In genomic region chr11:97800691-97801408, GRCm38 (mm10) we compare ENCODE assay signal across 8 mouse cellular contexts. TPM values are rescaled to one million over a fixed set of nuclear protein-coding genes. Genes with fewer than 3 reads are reported as not detected.
A peak's percentile ranks its signal among the peaks of the same experiment; 100 is the strongest.
DNase-seq lines count a peak whose midpoint lies in the region; ATAC-seq and TF ChIP-seq lines count a peak whose summit lies in the region.

No protein-coding gene starts in this region.

- H3K9ac ChIP-seq in CH12.LX (ENCODE audit: insufficient read depth, low read depth) = peak overlapping the region; percentile 83
- peak overlapping the region; percentile 85 for H3K9ac ChIP-seq in forebrain, embryonic 16.5 days (replicated peaks; ENCODE audit: low read depth, low read length)
- peak overlapping the region; percentile 87 for H3K9ac ChIP-seq in kidney, embryonic 15.5 days

- peak overlapping the region; percentile 15; the same call in 1 of the 2 replicates for H3K27ac ChIP-seq in CH12.LX (ENCODE audit: insufficient read depth, low read depth)
- H3K27ac ChIP-seq in forebrain, embryonic 16.5 days (ENCODE audit: low read length) = peak overlapping the region; percentile 96
- H3K27ac ChIP-seq in kidney, embryonic 15.5 days = peak overlapping the region; percentile 99
- H3K27ac ChIP-seq in midbrain, embryonic 10.5 days (replicated peaks) = peak overlapping the region; percentile 93

- no peaks in the 10 kb centered on the region for H3K27me3 ChIP-seq in CH12.LX (replicated peaks)
- no peaks in the 10 kb centered on the region for H3K27me3 ChIP-seq in G1E (ENCODE audit: insufficient read depth, low read length)
- no peaks in the 10 kb centered on the region for H3K27me3 ChIP-seq in forebrain, embryonic 16.5 days (replicated peaks; ENCODE audit: control insufficient read depth, insufficient read depth, low read length)
- no peaks in the 10 kb centered on the region for H3K27me3 ChIP-seq in kidney, embryonic 15.5 days
- 0 out of 2 replicates have a peak, but pooled peaks cover 6% of the 10 kb centered on the region for H3K27me3 ChIP-seq in midbrain, embryonic 10.5 days (ENCODE audit: low read depth, poor library complexity, severe bottlenecking)

- peak overlapping the region; percentile 86 for H3K4me2 ChIP-seq in CH12.LX (ENCODE audit: insufficient read depth, low read depth, poor library complexity, severe bottlenecking)
- peak overlapping the region; percentile 60 for H3K4me2 ChIP-seq in forebrain, embryonic 16.5 days (ENCODE audit: low read length)
- peak overlapping the region; percentile 90 for H3K4me2 ChIP-seq in kidney, embryonic 15.5 days

- no peak for TF ChIP-seq CTCF in CH12.LX (conservative IDR thresholded peaks at IDR 0.05 in 1 of 2, IDR thresholded peaks at IDR 0.05 in 1 of 2; ENCODE audit: low read depth in 2 of 2, low read length in 2 of 2)
- TF ChIP-seq CTCF in G1E (IDR thresholded peaks at IDR 0.05; ENCODE audit: low read depth, low read length) = no peak

- dilution Hi-C loops in CH12.LX (cut with MboI; ENCODE audit: extremely low pct_ligation_motif_present, extremely low pct_unique_long_range_greater_than_20kb, low sequenced_read_pairs) = no loop called here

- H3K36me3 ChIP-seq in CH12.LX (replicated peaks in 1 of 2; ENCODE audit: control insufficient read depth in 1 of 2, insufficient read depth in 1 of 2, low read length in 1 of 2) (peaks cover 0 to 7% of the 10 kb centered on the region in 2 experiments), G1E (replicated peaks) (peaks cover 21% of the 10 kb centered on the region)
- no peaks in the 10 kb centered on the region for H3K36me3 ChIP-seq in forebrain, embryonic 16.5 days (ENCODE audit: control insufficient read depth, insufficient read depth)
- H3K36me3 ChIP-seq in kidney, embryonic 15.5 days = no peaks in the 10 kb centered on the region
- 0 out of 2 replicates have a peak, but pooled peaks cover 4% of the 10 kb centered on the region for H3K36me3 ChIP-seq in midbrain, embryonic 10.5 days

- H3K4me1 ChIP-seq in CH12.LX (ENCODE audit: control insufficient read depth in 1 of 2, insufficient read depth in 2 of 2) = peaks cover 18 to 59% of the 10 kb centered on the region in 2 experiments
- H3K4me1 ChIP-seq in G1E (ENCODE audit: insufficient read depth, low read depth, low read length) = peaks cover 65% of the 10 kb centered on the region
- peaks cover 50% of the 10 kb centered on the region for H3K4me1 ChIP-seq in forebrain, embryonic 16.5 days (replicated peaks; ENCODE audit: control insufficient read depth, insufficient read depth, low read length)
- H3K4me1 ChIP-seq in kidney, embryonic 15.5 days = peaks cover 65% of the 10 kb centered on the region
- H3K4me1 ChIP-seq in midbrain, embryonic 10.5 days = peaks cover 60% of the 10 kb centered on the region

- H3K4me3 ChIP-seq in CH12.LX (replicated peaks in 1 of 3; ENCODE audit: low read depth in 2 of 3, low read length in 2 of 3, poor library complexity in 1 of 3) (peak overlapping the region; percentile 79 to 90 (median 90)), G1E (ENCODE audit: low read depth, low read length) (peak overlapping the region; percentile 83)
- peak overlapping the region; percentile 76 for H3K4me3 ChIP-seq in forebrain, embryonic 16.5 days (replicated peaks; ENCODE audit: low read length)
- H3K4me3 ChIP-seq in kidney, embryonic 15.5 days (replicated peaks) = peak overlapping the region; percentile 83
- peak overlapping the region; percentile 95 for H3K4me3 ChIP-seq in midbrain, embryonic 10.5 days

- H3K9me3 ChIP-seq in CH12.LX (replicated peaks; ENCODE audit: low read length) = no peaks in the 10 kb centered on the region
- no peaks in the 10 kb centered on the region for H3K9me3 ChIP-seq in G1E (replicated peaks)
- H3K9me3 ChIP-seq in forebrain, embryonic 16.5 days (ENCODE audit: control insufficient read depth, low read length) = no peaks in the 10 kb centered on the region
- H3K9me3 ChIP-seq in kidney, embryonic 15.5 days (replicated peaks) = no peaks in the 10 kb centered on the region
- no peaks in the 10 kb centered on the region for H3K9me3 ChIP-seq in midbrain, embryonic 10.5 days (replicated peaks)

- intact Hi-C loops in gastrocnemius, postnatal 14 days (cut with DNase I; ENCODE audit: low total_unique reads) = no loop called here

- TF ChIP-seq POLR2A in CH12.LX (IDR thresholded peaks at IDR 0.05; ENCODE audit: low read depth, low read length) = no peak

- TF ChIP-seq EP300 in CH12.LX (IDR thresholded peaks at IDR 0.05; ENCODE audit: low read length) = 0 out of 2 replicates have a peak, but pooled peaks have one; percentile 15

- in situ Hi-C loops in CH12.LX (cut with MboI; ENCODE audit: low pct_ligation_motif_present, low pct_unique_long_range_greater_than_20kb, low sequenced_read_pairs) = no loop called here

- no peak for ATAC-seq in G1E (ENCODE audit: extremely low read depth, insufficient number of reproducible peaks, low FRiP score, poor library complexity, severe bottlenecking)
- ATAC-seq in forebrain, embryonic 16.5 days = no peak
- no peak for ATAC-seq in kidney, embryonic 15.5 days (replicated peaks; ENCODE audit: low FRiP score)
- no peak for ATAC-seq in erythroid progenitor cell, adult 5-6 weeks (replicated peaks; ENCODE audit: low FRiP score, poor library complexity, severe bottlenecking)

- no peaks in the 10 kb centered on the region for H3K79me2 ChIP-seq in CH12.LX (replicated peaks; ENCODE audit: control insufficient read depth, extremely low read depth, insufficient read depth, poor library complexity, severe bottlenecking)

- no peak for DNase-seq in CH12.LX (ENCODE audit: extremely low read depth)
- no peak for DNase-seq in G1E (ENCODE audit: low spot score)
- no peak for DNase-seq in midbrain, embryonic 10.5 days (ENCODE audit: low spot score)
- no peak for DNase-seq in gastrocnemius, adult 8-10 months (ENCODE audit: low spot score in 2 of 2)
- DNase-seq in gastrocnemius, postnatal 14 days = no peak

- TF ChIP-seq RAD21 in CH12.LX (IDR thresholded peaks at IDR 0.05; ENCODE audit: low read depth, low read length) = no peak

- 3% methylated on average over 17 of the region's 17 CpGs for WGBS in forebrain, embryonic 16.5 days
- WGBS in kidney, embryonic 15.5 days = 3% methylated on average over 17 of the region's 17 CpGs
- WGBS in midbrain, embryonic 10.5 days = 9% methylated on average over 17 of the region's 17 CpGs

RNA-seq across cellular contexts. Expression of gene Lasp1, which starts 2.0 kb away (rescaled TPM):
- 16.8 and 18.6 TPM in 2 replicates for total RNA-seq in CH12.LX (2012; rRNA removed)
- total RNA-seq in CH12.LX (2014; rRNA removed) = 12.3 and 12.5 TPM in 2 replicates
- 45.1 and 45.4 TPM in 2 replicates for polyA plus RNA-seq in CH12.LX (2012; ENCODE audit: insufficient read length, low read depth)
- 31.0 and 37.1 TPM in 2 replicates for total RNA-seq in G1E (2014; fragmentation: Nextera tagmentation)
- 53.4 and 122 TPM in 2 replicates for total RNA-seq in G1E (2017)
- 49.6 and 71.7 TPM in 2 replicates for polyA plus RNA-seq in G1E (2012)
- polyA plus RNA-seq in forebrain, embryonic 16.5 days (2015; fragmentation: Nextera tagmentation; extraction: Ambion mirVana) = 140 and 159 TPM in 2 replicates
- polyA plus RNA-seq in kidney, embryonic 15.5 days (2015; fragmentation: Nextera tagmentation; extraction: Ambion mirVana) = 104 and 108 TPM in 2 replicates
- polyA plus RNA-seq in midbrain, embryonic 10.5 days (2016; fragmentation: Nextera tagmentation; extraction: Ambion mirVana) = 75.1 and 88.8 TPM in 2 replicates
- total RNA-seq in erythroid progenitor cell, adult 5-6 weeks (2015; ENCODE audit: low replicate concordance) = 28.9 and 33.5 TPM in 2 replicates
- total RNA-seq in erythroid progenitor cell, adult 5-6 weeks (2017; ENCODE audit: low replicate concordance) = 14.8 and 57.0 TPM in 2 replicates
- total RNA-seq in gastrocnemius, adult 8-10 months (2022) = 10 to 100 TPM in 2 of 4 experiments, 1 to 10 TPM in 2; 5.9 to 11.2 (median 9.0) TPM
- total RNA-seq in gastrocnemius, postnatal 14 days (2021) = 10 to 100 TPM; 29.9 to 39.5 TPM

RNA-seq across cellular contexts. Expression of gene Rpl23, which starts 18.6 kb away (rescaled TPM):
- total RNA-seq in CH12.LX (2012; rRNA removed) (2,073 and 2,338 TPM in 2 replicates), CH12.LX (2014; rRNA removed) (1,878 and 2,226 TPM in 2 replicates), G1E (2014; fragmentation: Nextera tagmentation) (580 and 589 TPM in 2 replicates), G1E (2017) (1,583 and 1,694 TPM in 2 replicates)
- polyA plus RNA-seq in CH12.LX (2012; ENCODE audit: insufficient read length, low read depth) (1,387 and 2,564 TPM in 2 replicates), G1E (2012) (255 and 258 TPM in 2 replicates)
- polyA plus RNA-seq in forebrain, embryonic 16.5 days (2015; fragmentation: Nextera tagmentation; extraction: Ambion mirVana) = 298 and 306 TPM in 2 replicates
- 565 and 652 TPM in 2 replicates for polyA plus RNA-seq in kidney, embryonic 15.5 days (2015; fragmentation: Nextera tagmentation; extraction: Ambion mirVana)
- 378 and 451 TPM in 2 replicates for polyA plus RNA-seq in midbrain, embryonic 10.5 days (2016; fragmentation: Nextera tagmentation; extraction: Ambion mirVana)
- 324 and 337 TPM in 2 replicates for total RNA-seq in erythroid progenitor cell, adult 5-6 weeks (2015; ENCODE audit: low replicate concordance)
- 331 and 402 TPM in 2 replicates for total RNA-seq in erythroid progenitor cell, adult 5-6 weeks (2017; ENCODE audit: low replicate concordance)
- total RNA-seq in gastrocnemius, adult 8-10 months (2022) = 100 to 1,000 TPM; 371 to 534 (median 431) TPM
- total RNA-seq in gastrocnemius, postnatal 14 days (2021) = 100 to 1,000 TPM; 607 to 676 TPM

RNA-seq across cellular contexts. Expression of gene 1700001P01Rik, which starts 25.1 kb away (rescaled TPM):
- total RNA-seq in CH12.LX (2012; rRNA removed) (0.47 and 0.50 TPM in 2 replicates), CH12.LX (2014; rRNA removed) (not detected in 2 replicates), G1E (2014; fragmentation: Nextera tagmentation) (not detected in 2 replicates), G1E (2017) (0.23 and 0.33 TPM in 2 replicates)
- polyA plus RNA-seq in CH12.LX (2012; ENCODE audit: insufficient read length, low read depth) (0.41 TPM in 1 of 2 replicates, not detected in the other), G1E (2012) (0.09 TPM in 1 of 2 replicates, not detected in the other)
- 0.57 and 0.85 TPM in 2 replicates for polyA plus RNA-seq in forebrain, embryonic 16.5 days (2015; fragmentation: Nextera tagmentation; extraction: Ambion mirVana)
- 0.62 and 0.67 TPM in 2 replicates for polyA plus RNA-seq in kidney, embryonic 15.5 days (2015; fragmentation: Nextera tagmentation; extraction: Ambion mirVana)
- polyA plus RNA-seq in midbrain, embryonic 10.5 days (2016; fragmentation: Nextera tagmentation; extraction: Ambion mirVana) = 0.20 and 0.46 TPM in 2 replicates
- total RNA-seq in erythroid progenitor cell, adult 5-6 weeks (2015; ENCODE audit: low replicate concordance) = not detected in 2 replicates
- total RNA-seq in erythroid progenitor cell, adult 5-6 weeks (2017; ENCODE audit: low replicate concordance) = not detected in 2 replicates
- total RNA-seq in gastrocnemius, adult 8-10 months (2022) = not detected
- not detected for total RNA-seq in gastrocnemius, postnatal 14 days (2021)

RNA-seq across cellular contexts. Expression of gene Cwc25, which starts 34.5 kb away (rescaled TPM):
- total RNA-seq in CH12.LX (2012; rRNA removed) (16.7 and 17.3 TPM in 2 replicates), CH12.LX (2014; rRNA removed) (19.3 and 19.6 TPM in 2 replicates), G1E (2014; fragmentation: Nextera tagmentation) (13.5 and 20.8 TPM in 2 replicates), G1E (2017) (25.5 and 27.4 TPM in 2 replicates)
- polyA plus RNA-seq in CH12.LX (2012; ENCODE audit: insufficient read length, low read depth) (21.5 and 21.7 TPM in 2 replicates), G1E (2012) (22.5 and 23.2 TPM in 2 replicates)
- polyA plus RNA-seq in forebrain, embryonic 16.5 days (2015; fragmentation: Nextera tagmentation; extraction: Ambion mirVana) = 17.1 and 19.5 TPM in 2 replicates
- polyA plus RNA-seq in kidney, embryonic 15.5 days (2015; fragmentation: Nextera tagmentation; extraction: Ambion mirVana) = 19.2 and 19.5 TPM in 2 replicates
- polyA plus RNA-seq in midbrain, embryonic 10.5 days (2016; fragmentation: Nextera tagmentation; extraction: Ambion mirVana) = 20.5 and 21.8 TPM in 2 replicates
- total RNA-seq in erythroid progenitor cell, adult 5-6 weeks (2015; ENCODE audit: low replicate concordance) = 8.3 and 13.8 TPM in 2 replicates
- 8.8 and 19.1 TPM in 2 replicates for total RNA-seq in erythroid progenitor cell, adult 5-6 weeks (2017; ENCODE audit: low replicate concordance)
- total RNA-seq in gastrocnemius, adult 8-10 months (2022) = 1 to 10 TPM; 3.2 to 5.9 (median 4.7) TPM
- total RNA-seq in gastrocnemius, postnatal 14 days (2021) = 1 to 10 TPM; 6.0 to 6.7 TPM

RNA-seq across cellular contexts. Expression of gene B230217C12Rik, which starts 39.7 kb away (rescaled TPM):
- total RNA-seq in CH12.LX (2012; rRNA removed) (4.6 and 4.9 TPM in 2 replicates), CH12.LX (2014; rRNA removed) (13.7 and 14.0 TPM in 2 replicates), G1E (2014; fragmentation: Nextera tagmentation) (not detected in 2 replicates), G1E (2017) (0.16 TPM in 1 of 2 replicates, not detected in the other)
- polyA plus RNA-seq in CH12.LX (2012; ENCODE audit: insufficient read length, low read depth) (11.9 and 12.4 TPM in 2 replicates), G1E (2012) (not detected in 2 replicates)
- 21.1 and 24.1 TPM in 2 replicates for polyA plus RNA-seq in forebrain, embryonic 16.5 days (2015; fragmentation: Nextera tagmentation; extraction: Ambion mirVana)
- 7.4 and 7.5 TPM in 2 replicates for polyA plus RNA-seq in kidney, embryonic 15.5 days (2015; fragmentation: Nextera tagmentation; extraction: Ambion mirVana)
- polyA plus RNA-seq in midbrain, embryonic 10.5 days (2016; fragmentation: Nextera tagmentation; extraction: Ambion mirVana) = 12.6 and 14.3 TPM in 2 replicates
- not detected in 2 replicates for total RNA-seq in erythroid progenitor cell, adult 5-6 weeks (2015; ENCODE audit: low replicate concordance)
- total RNA-seq in erythroid progenitor cell, adult 5-6 weeks (2017; ENCODE audit: low replicate concordance) = not detected in 2 replicates
- under 1 TPM; 0.19 to 0.51 (median 0.32) TPM for total RNA-seq in gastrocnemius, adult 8-10 months (2022)
- total RNA-seq in gastrocnemius, postnatal 14 days (2021) = 1 to 10 TPM in 1 of 2 experiments, under 1 TPM in 1; 0.84 to 1.5 TPM

Comparison
In these comparisons a context has a peak if more than half of its experiments do, and no peak if none do; other contexts are left out.
1. H3K27ac ChIP-seq: peak in every context shown above with its lines; median percentile 99 in kidney, embryonic 15.5 days; 96 in forebrain, embryonic 16.5 days; 93 in midbrain, embryonic 10.5 days; 15 in CH12.LX.